8 mouse cellular contexts compared by ENCODE assay signal in the genomic region with DNA sequence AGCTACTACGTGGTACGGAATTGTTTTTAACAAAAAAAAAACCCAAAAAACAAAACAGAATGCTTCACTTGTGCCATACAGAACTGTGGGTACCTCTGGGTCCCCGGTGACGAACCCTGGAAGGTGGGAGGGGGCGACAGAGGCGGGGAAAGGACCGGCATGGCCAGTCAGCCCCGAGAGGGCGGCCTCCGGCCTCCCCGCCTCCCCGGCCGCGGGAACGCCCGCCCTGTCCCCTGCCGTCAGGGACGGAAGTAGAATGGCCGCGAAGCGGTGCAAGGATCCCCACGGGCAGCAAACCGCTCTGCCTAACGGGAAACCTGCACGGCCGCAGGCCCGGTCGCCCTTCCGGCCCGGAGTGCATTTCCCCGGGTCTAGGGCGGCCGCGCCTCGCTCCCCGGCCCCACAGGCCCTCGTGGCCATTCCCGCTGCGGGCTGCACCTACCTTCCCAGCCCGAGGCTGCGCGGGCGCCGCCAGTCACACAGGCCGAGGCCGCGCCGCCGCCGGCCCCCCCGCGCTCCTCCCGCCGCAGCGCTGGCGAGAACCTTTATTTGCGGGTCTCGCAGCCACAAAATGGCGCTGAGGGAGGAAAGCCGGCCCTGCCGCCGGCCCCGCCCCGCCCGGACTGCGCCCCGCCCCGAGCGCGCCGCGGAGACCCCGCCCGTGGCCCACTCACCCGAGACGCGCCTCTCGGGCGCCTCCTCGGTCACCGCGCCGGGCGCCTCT. TPM values are rescaled to one million over a fixed set of nuclear protein-coding genes. Genes with fewer than 3 reads are reported as not detected.
DNase-seq lines count a peak whose midpoint lies in the region; ATAC-seq lines count a peak whose summit lies in the region.

No protein-coding gene starts in this region.

- no peaks in the 10 kb centered on the region for H3K9me3 ChIP-seq in hindbrain, embryonic 12.5 days (replicated peaks)

- H3K9ac ChIP-seq in hindbrain, embryonic 12.5 days = peak overlapping the region; percentile 99

- peaks cover 10% of the 10 kb centered on the region for H3K4me1 ChIP-seq in hindbrain, embryonic 12.5 days

- ATAC-seq in hindbrain, embryonic 12.5 days (ENCODE audit: low FRiP score) = peak; percentile 94

- peak; percentile 95 for DNase-seq in Muller cell, postnatal 12 days (ENCODE audit: inconsistent ontology term)
- DNase-seq in cerebellum, postnatal 10 days = peak; percentile 94 to 96
- peak; percentile 71 to 86 for DNase-seq in frontal cortex, postnatal 10 days (ENCODE audit: low spot score in 2 of 2)
- DNase-seq in layer of hippocampus, postnatal 25 days (ENCODE audit: extremely low spot score in 1 of 2, low spot score in 1 of 2) = peak; percentile 68 to 86
- peak; percentile 90 for DNase-seq in lung, postnatal 14 days
- DNase-seq in ovary, postnatal 36 days (ENCODE audit: low spot score) = peak; percentile 92
- DNase-seq in thymus, postnatal 14 days = peak; percentile 92

- peaks cover 7% of the 10 kb centered on the region for H3K36me3 ChIP-seq in hindbrain, embryonic 12.5 days

- H3K4me3 ChIP-seq in hindbrain, embryonic 12.5 days = peak overlapping the region; percentile 98

- peak overlapping the region; percentile 100 for H3K27ac ChIP-seq in hindbrain, embryonic 12.5 days

- peak overlapping the region; percentile 85 for H3K4me2 ChIP-seq in hindbrain, embryonic 12.5 days (replicated peaks)

- under 1% methylated on average over 82 of the region's 84 CpGs for WGBS in hindbrain, embryonic 12.5 days

- H3K27me3 ChIP-seq in hindbrain, embryonic 12.5 days = no peaks in the 10 kb centered on the region

RNA-seq across cellular contexts. Expression of a gene that starts 2.2 kb away (rescaled TPM):
- 111 and 122 TPM in 2 replicates for polyA plus RNA-seq in hindbrain, embryonic 12.5 days (2016; fragmentation: Nextera tagmentation; extraction: Ambion mirVana)
- 10 to 100 TPM; 51.6 to 56.7 TPM for total RNA-seq in layer of hippocampus, postnatal 25 days (2021)

RNA-seq across cellular contexts. Expression of a gene that starts 14.8 kb away (rescaled TPM):
- polyA plus RNA-seq in hindbrain, embryonic 12.5 days (2016; fragmentation: Nextera tagmentation; extraction: Ambion mirVana) = 102 and 108 TPM in 2 replicates
- 100 to 1,000 TPM; 243 to 274 TPM for total RNA-seq in layer of hippocampus, postnatal 25 days (2021)

RNA-seq across cellular contexts. Expression of a gene that starts 31.2 kb away (rescaled TPM):
- 352 and 367 TPM in 2 replicates for polyA plus RNA-seq in hindbrain, embryonic 12.5 days (2016; fragmentation: Nextera tagmentation; extraction: Ambion mirVana)
- total RNA-seq in layer of hippocampus, postnatal 25 days (2021) = 10 to 100 TPM; 53.6 to 56.1 TPM

RNA-seq across cellular contexts. Expression of a gene that starts 51.4 kb away (rescaled TPM):
- 1.1 and 1.3 TPM in 2 replicates for polyA plus RNA-seq in hindbrain, embryonic 12.5 days (2016; fragmentation: Nextera tagmentation; extraction: Ambion mirVana)
- 1 to 10 TPM; 4.8 to 5.2 TPM for total RNA-seq in layer of hippocampus, postnatal 25 days (2021)

Comparison
In these comparisons a context has a peak if more than half of its experiments do, and no peak if none do; other contexts are left out.
1. Peak in every context shown above with its lines: DNase-seq, ATAC-seq, H3K4me3 ChIP-seq and H3K27ac ChIP-seq.